Mouse (Mus musculus) thymus, adult 18-20 months (tissue): Measurements from ENCODE around the gene Itpkb.

Experiments used
- DNase-seq, 2 experiments: peaks; one replicate each; pipeline ENCODE4 v3.0.0; 2022; ENCODE audit warnings: mixed read lengths in 2 of 2

Itpkb gene

GRCm38 (mm10) chr1:180473566-180473965 is 143.3 kb downstream of the Itpkb start:
- no peak for DNase-seq
